Mouse (Mus musculus): Measurements from ENCODE around the gene Diaph2. TPM values are rescaled to one million over a fixed set of nuclear protein-coding genes. Genes with fewer than 3 reads are reported as not detected.
"Not testable (repeated sequence)": the region's sequence is repeated elsewhere in the genome, so short reads cannot be mapped to it uniquely, and the experiment has no call there.

Gene Diaph2
- total and polyA plus RNA-seq, 2 experiments: 3.2 to 13.3 TPM

GRCm38 (mm10) chrX:130189250-130189649 is 439.7 kb downstream of the Diaph2 start:
- Histone ChIP-seq H3K36me3 (ENCODE audit: control insufficient read depth, insufficient read depth, low read length) (no peaks in the 10 kb centered on the region), H3K4me3 (ENCODE audit: insufficient read depth, low read depth, low read length) (no peak overlapping the region), H3K27ac (replicated peaks; ENCODE audit: insufficient read depth, low read depth, low read length) (no peak overlapping the region), H3K4me1 (ENCODE audit: control insufficient read depth, insufficient read depth, low read length) (no peaks in the 10 kb centered on the region), H3K79me2 (ENCODE audit: control insufficient read depth, insufficient read depth, low read length) (no peaks in the 10 kb centered on the region), H3K9ac (ENCODE audit: low read depth, low read length) (no peak overlapping the region), H3K27me3 (ENCODE audit: control insufficient read depth, insufficient read depth, low read length) (no peaks in the 10 kb centered on the region)
- no peak for TF ChIP-seq POLR2A (IDR thresholded peaks at IDR 0.05; ENCODE audit: extremely low read depth, insufficient read depth, low read length)
- TF ChIP-seq CTCF (IDR thresholded peaks at IDR 0.05; ENCODE audit: low read depth, low read length): no peak
- no peak for DNase-seq (ENCODE audit: extremely low read depth, low read depth, low spot score)

- H3K79me2 ChIP-seq (ENCODE audit: control insufficient read depth, insufficient read depth, low read length); DNase-seq (ENCODE audit: extremely low read depth, low read depth, low spot score); H3K9ac ChIP-seq (ENCODE audit: low read depth, low read length); H3K36me3 ChIP-seq (ENCODE audit: control insufficient read depth, insufficient read depth, low read length); H3K4me3 ChIP-seq (ENCODE audit: insufficient read depth, low read depth, low read length); H3K4me1 ChIP-seq (ENCODE audit: control insufficient read depth, insufficient read depth, low read length); H3K27me3 ChIP-seq (ENCODE audit: control insufficient read depth, insufficient read depth, low read length); H3K27ac ChIP-seq (replicated peaks; ENCODE audit: insufficient read depth, low read depth, low read length): not testable (repeated sequence)
- WGBS: 87% methylated on average over 3 of the region's 3 CpGs
Measured at GRCm38 (mm10) chrX:130197412-130197811, 447.9 kb downstream of the Diaph2 start.

- 23% methylated on average over 2 of the region's 2 CpGs for WGBS
- no peaks in the 10 kb centered on the region for H3K4me1 ChIP-seq (ENCODE audit: control insufficient read depth, insufficient read depth, low read length)
- TF ChIP-seq CTCF (IDR thresholded peaks at IDR 0.05; ENCODE audit: low read depth, low read length) (no peak), POLR2A (IDR thresholded peaks at IDR 0.05; ENCODE audit: extremely low read depth, insufficient read depth, low read length) (no peak)
Measured at GRCm38 (mm10) chrX:130205243-130205642, 455.7 kb downstream of the Diaph2 start.

GRCm38 (mm10) chrX:130212227-130212626 is 462.7 kb downstream of the Diaph2 start:
- no peaks in the 10 kb centered on the region for H3K27me3 ChIP-seq (ENCODE audit: control insufficient read depth, insufficient read depth, low read length)
- TF ChIP-seq POLR2A (IDR thresholded peaks at IDR 0.05; ENCODE audit: extremely low read depth, insufficient read depth, low read length) (no peak), CTCF (IDR thresholded peaks at IDR 0.05; ENCODE audit: low read depth, low read length) (no peak)
- no peaks in the 10 kb centered on the region for H3K4me1 ChIP-seq (ENCODE audit: control insufficient read depth, insufficient read depth, low read length)
- H3K36me3 ChIP-seq (ENCODE audit: control insufficient read depth, insufficient read depth, low read length): no peaks in the 10 kb centered on the region
- H3K4me3 ChIP-seq (ENCODE audit: insufficient read depth, low read depth, low read length): no peak overlapping the region
- H3K27ac ChIP-seq (replicated peaks; ENCODE audit: insufficient read depth, low read depth, low read length): no peak overlapping the region
- no peak overlapping the region for H3K9ac ChIP-seq (ENCODE audit: low read depth, low read length)
- DNase-seq (ENCODE audit: extremely low read depth, low read depth, low spot score): no peak
- 83% methylated on average over 4 of the region's 4 CpGs for WGBS
- no peaks in the 10 kb centered on the region for H3K79me2 ChIP-seq (ENCODE audit: control insufficient read depth, insufficient read depth, low read length)

More at GRCm38 (mm10) chrX:130205243-130205642, 455.7 kb downstream of the Diaph2 start:
- no peak overlapping the region for H3K27ac ChIP-seq (replicated peaks; ENCODE audit: insufficient read depth, low read depth, low read length)
- DNase-seq (ENCODE audit: extremely low read depth, low read depth, low spot score): no peak
- no peaks in the 10 kb centered on the region for H3K36me3 ChIP-seq (ENCODE audit: control insufficient read depth, insufficient read depth, low read length)
- H3K27me3 ChIP-seq (ENCODE audit: control insufficient read depth, insufficient read depth, low read length): no peaks in the 10 kb centered on the region
- no peak overlapping the region for H3K9ac ChIP-seq (ENCODE audit: low read depth, low read length)
- H3K79me2 ChIP-seq (ENCODE audit: control insufficient read depth, insufficient read depth, low read length): no peaks in the 10 kb centered on the region
- H3K4me3 ChIP-seq (ENCODE audit: insufficient read depth, low read depth, low read length): no peak overlapping the region

GRCm38 (mm10) chrX:130212759-130213158 is 463.2 kb downstream of the Diaph2 start:
- WGBS: 58% methylated on average over 4 of the region's 4 CpGs
- no peak overlapping the region for H3K27ac ChIP-seq (replicated peaks; ENCODE audit: insufficient read depth, low read depth, low read length)
- no peaks in the 10 kb centered on the region for H3K79me2 ChIP-seq (ENCODE audit: control insufficient read depth, insufficient read depth, low read length)
- no peaks in the 10 kb centered on the region for H3K27me3 ChIP-seq (ENCODE audit: control insufficient read depth, insufficient read depth, low read length)
- H3K4me3 ChIP-seq (ENCODE audit: insufficient read depth, low read depth, low read length): no peak overlapping the region
- no peak for TF ChIP-seq CTCF (IDR thresholded peaks at IDR 0.05; ENCODE audit: low read depth, low read length)
- TF ChIP-seq POLR2A (IDR thresholded peaks at IDR 0.05; ENCODE audit: extremely low read depth, insufficient read depth, low read length): no peak
- DNase-seq (ENCODE audit: extremely low read depth, low read depth, low spot score): no peak
- no peak overlapping the region for H3K9ac ChIP-seq (ENCODE audit: low read depth, low read length)
- H3K36me3 ChIP-seq (ENCODE audit: control insufficient read depth, insufficient read depth, low read length): no peaks in the 10 kb centered on the region
- H3K4me1 ChIP-seq (ENCODE audit: control insufficient read depth, insufficient read depth, low read length): no peaks in the 10 kb centered on the region

- TF ChIP-seq POLR2A (IDR thresholded peaks at IDR 0.05; ENCODE audit: extremely low read depth, insufficient read depth, low read length): no peak
- TF ChIP-seq CTCF (IDR thresholded peaks at IDR 0.05; ENCODE audit: low read depth, low read length): no peak
- Histone ChIP-seq H3K4me3 (ENCODE audit: insufficient read depth, low read depth, low read length) (no peak overlapping the region), H3K27me3 (ENCODE audit: control insufficient read depth, insufficient read depth, low read length) (no peaks in the 10 kb centered on the region), H3K27ac (replicated peaks; ENCODE audit: insufficient read depth, low read depth, low read length) (no peak overlapping the region), H3K79me2 (ENCODE audit: control insufficient read depth, insufficient read depth, low read length) (no peaks in the 10 kb centered on the region), H3K36me3 (ENCODE audit: control insufficient read depth, insufficient read depth, low read length) (no peaks in the 10 kb centered on the region), H3K9ac (ENCODE audit: low read depth, low read length) (no peak overlapping the region), H3K4me1 (ENCODE audit: control insufficient read depth, insufficient read depth, low read length) (no peaks in the 10 kb centered on the region)
- DNase-seq (ENCODE audit: extremely low read depth, low read depth, low spot score): no peak
- WGBS: 97% methylated on average over 1 of the region's 1 CpGs
Measured at GRCm38 (mm10) chrX:130230045-130230444, 480.5 kb downstream of the Diaph2 start.

All from liver, adult 2 months (tissue).